Mouse (Mus musculus) kidney, postnatal 25 days (tissue): ENCODE results near the gene Usp2.
A peak's percentile ranks its signal among the peaks of the same experiment; 100 is the strongest.
"Not testable (repeated sequence)": the region's sequence is repeated elsewhere in the genome, so short reads cannot be mapped to it uniquely, and the experiment has no call there.

Experiments used
- DNase-seq, 2 experiments: peaks; one replicate each; pipeline ENCODE4 v3.0.0; 2021; ENCODE audit warnings: mixed read lengths in 2 of 2

Usp2 gene

DNA sequence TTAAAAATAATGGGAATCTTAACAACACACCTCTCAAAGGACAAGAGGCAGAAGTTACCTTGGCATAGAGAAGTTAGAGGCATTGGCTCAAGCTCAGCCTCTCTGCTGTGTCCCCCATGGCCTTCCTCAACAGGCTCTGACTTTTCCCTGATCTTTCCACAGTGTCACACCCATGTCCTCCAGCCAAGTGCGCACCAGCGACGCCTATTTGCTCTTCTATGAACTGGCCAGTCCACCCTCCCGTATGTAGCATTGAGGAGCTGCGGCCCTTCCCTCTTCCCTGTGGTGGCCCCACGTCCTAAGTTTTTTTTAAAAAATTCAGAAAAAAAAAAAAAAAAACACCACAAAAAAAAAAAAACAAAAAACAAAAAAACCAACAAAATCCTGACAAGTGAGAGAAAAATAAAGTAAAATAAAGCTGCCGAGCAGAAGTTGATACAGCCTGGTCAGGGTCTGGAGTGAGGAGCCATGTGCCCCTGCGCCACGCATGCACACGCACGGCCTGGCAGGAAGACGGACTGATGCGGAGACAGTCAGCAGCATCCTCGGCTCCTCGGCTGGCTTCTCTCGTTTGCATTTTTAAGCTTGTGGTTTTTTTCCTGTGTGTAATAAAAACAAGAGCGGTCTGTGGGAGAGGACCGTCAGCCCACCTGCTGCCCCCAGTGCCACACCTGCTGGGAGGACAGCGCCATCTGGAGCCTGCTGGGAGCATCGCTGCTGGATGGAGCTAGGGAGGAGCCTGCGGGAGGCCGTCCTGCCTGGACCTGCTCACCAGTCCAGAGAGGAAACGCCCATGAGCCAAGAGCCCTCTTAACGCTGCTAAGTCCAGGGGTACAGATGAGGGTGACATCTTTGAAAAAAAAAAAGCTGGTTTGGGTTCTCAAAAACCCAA is 27.0 kb downstream of the Usp2 start:
- DNase-seq: peak; percentile 83 to 89

DNA sequence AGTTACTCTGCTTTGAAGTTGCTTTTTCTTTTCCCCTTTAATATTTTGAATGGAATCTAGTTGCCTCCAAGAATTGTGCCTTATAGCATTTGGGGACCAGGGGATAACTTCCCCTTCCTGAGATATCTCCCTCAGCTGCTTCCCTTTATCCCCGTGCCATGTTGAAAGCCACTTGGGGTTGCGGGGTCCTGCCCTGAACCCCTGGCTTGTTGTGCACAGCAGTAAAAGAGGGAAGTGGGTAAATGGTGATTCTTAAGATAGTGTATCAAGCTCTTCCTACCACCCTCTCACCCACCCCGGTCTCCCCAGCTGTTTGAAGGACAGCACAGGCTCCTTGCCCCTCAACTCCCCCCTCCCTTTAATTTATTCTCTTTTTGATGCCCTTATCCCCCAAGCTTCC is 27.9 kb downstream of the Usp2 start:
- peak in 1 of 2 experiments; percentile 31 for DNase-seq

DNA sequence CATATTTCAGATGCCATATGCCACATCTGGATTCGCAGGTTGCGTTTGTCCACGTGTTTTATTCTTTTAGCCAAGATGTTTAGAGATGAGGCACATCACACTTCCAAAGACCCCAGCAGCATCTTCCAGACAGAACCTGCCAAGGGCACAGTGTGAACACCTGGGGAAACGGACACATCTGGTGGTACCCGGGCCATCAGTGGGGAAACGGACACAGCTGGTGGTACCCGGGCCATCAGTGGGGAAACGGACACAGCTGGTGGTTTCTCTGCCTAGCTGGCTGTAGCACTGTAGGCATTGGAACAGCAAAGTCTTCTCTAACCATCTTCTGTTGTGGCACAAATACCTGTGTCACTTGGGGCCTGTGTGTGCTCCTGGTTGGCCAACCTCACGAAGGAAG is 29.0 kb downstream of the Usp2 start:
- DNase-seq: peak in 1 of 2 experiments; percentile 56

DNA sequence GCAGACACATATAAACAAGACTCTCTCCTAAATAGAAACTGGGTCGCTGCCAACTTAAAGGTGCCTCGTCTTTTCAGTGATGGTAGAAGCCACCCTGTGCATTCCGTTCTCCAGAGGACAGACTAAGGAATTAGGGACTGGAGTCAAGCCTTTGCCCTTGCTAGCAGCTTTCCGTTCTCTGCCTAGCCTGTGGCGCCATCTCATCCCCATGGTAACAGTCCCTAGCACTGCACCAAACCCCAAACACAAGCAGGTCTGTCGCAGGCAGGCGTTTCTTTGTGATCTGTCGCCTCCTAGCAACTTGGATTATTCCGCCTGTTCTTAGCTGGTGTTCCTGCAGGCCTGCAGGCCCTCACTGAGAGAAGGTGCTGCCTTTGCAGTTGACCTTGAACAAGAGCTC is 29.7 kb downstream of the Usp2 start:
- peak in 1 of 2 experiments; percentile 82 for DNase-seq

DNA sequence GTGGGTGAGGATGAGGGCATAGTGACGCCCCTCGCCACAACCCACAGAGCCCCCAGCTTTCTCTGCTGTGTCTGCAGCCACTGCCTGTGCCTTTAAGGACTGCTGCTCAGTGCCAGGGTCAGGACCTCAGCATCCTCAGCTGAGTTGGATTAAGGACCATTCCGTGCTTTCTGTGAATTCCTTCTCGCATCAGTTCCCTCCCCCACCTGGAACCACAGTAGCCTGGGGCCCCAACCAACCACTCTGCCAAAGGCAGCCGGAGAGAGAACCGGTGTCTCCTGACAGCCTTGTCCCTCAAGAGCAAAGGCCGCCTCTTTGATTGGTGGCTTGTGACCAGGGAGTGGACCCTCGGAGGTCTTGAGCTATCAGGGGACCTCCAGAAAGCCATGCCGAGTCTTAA is 34.7 kb downstream of the Usp2 start, which contains the start of gene Mfrp:
Gene Mfrp, plus strand, starts transcription at position 240 of the 400 bp plus-strand sequence.
- DNase-seq: no peak

DNA sequence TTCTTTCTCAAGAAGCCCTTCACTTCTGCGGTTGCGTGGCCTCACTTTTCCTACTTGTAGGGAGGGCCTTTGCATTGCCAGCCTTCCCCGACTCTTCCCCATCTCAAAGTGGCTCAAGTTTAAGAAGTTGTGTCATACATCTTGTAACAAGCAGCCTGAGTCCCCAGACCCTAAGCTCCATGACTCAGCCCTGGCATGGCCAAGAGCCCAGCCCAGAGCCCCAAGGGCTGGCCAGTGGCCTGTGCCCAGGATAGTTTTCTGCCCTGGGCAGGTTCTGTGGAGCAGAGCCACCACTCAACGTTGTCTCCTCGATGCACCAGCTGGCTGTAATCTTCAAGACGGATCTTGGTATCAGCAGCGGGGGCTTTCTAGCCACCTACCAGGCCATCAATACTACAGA is 38.1 kb downstream of the Usp2 start:
- no peak for DNase-seq

DNA sequence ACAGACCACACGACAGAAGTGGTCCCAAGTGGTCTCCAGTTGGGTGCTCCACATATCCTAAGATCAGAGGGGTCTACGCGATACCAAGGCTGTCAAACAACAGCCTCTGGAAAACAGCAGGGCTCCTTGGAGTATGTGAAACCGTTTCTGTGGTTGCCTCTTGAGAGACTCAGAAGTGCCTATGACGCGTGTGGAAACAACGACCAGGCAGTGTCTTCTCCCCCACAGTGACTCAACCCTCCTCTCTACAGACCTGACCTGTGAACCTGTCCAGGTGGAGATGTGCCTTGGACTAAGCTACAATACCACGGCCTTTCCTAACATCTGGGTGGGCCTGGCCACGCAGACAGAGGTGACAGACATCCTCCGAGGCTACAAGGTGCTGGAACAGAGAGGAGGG is 39.0 kb downstream of the Usp2 start:
- DNase-seq: no peak

DNA sequence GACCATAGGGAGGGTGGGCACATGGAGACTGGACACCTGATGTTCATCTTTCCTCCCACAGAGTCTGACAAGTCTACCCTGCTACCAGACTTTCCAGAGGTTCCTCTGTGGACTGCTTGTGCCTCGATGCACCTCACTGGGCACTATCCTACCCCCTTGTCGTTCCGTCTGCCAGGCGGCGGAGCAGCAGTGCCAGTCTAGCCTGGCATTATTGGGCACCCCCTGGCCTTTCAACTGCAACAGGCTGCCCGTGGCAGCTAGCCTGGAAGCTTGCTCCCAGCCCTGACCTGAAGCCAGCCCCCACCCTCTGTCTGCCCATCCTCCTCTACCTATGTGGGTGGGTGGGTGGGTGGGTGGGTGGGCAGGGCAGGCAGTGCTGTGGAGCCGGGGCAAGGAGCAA is 39.4 kb downstream of the Usp2 start:
- no peak for DNase-seq

DNA sequence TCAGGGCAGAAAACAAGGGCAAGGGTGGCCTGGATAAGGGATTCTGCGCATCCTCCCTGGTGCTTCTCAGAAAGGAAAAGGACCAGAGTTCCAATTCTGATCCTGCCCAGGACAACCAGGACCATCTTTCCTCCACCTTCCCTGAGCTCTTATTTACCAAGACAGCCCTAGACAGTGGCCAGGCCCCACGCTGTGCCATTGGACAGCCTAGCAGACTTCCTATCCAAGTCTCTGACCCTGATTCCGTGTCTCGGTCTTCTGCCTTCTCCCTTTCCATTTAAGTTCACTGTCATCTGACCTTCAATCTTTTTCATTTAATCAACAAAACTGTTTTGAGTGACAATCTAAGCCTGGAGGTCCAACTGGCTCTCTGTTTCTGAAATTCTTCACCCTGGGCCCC is 39.8 kb downstream of the Usp2 start:
- DNase-seq: no peak

DNA sequence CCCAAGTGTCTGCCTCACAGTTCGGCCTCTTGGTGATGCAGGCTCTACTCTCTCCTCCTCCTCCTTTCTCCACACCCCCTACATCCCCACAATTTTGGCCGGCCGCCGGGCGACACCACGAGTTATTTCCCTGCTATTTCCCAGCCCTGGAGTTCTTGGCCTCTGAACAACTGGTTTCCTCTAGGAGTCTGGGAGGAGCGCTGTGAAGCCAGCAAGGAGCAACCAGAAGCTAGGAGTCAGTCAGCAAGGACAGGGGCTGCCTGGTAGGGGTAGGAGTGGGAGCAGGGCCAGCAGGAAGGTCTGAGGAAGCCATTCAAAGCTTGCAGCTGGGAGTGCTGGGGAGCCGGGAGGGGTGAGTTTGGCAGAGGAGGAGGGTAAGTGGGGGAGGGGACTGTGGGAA is 40.3 kb downstream of the Usp2 start, which contains the start of gene C1qtnf5:
Gene C1qtnf5, plus strand, starts transcription at position 136 of the 400 bp plus-strand sequence.
- peak; percentile 89 to 91 for DNase-seq

DNA sequence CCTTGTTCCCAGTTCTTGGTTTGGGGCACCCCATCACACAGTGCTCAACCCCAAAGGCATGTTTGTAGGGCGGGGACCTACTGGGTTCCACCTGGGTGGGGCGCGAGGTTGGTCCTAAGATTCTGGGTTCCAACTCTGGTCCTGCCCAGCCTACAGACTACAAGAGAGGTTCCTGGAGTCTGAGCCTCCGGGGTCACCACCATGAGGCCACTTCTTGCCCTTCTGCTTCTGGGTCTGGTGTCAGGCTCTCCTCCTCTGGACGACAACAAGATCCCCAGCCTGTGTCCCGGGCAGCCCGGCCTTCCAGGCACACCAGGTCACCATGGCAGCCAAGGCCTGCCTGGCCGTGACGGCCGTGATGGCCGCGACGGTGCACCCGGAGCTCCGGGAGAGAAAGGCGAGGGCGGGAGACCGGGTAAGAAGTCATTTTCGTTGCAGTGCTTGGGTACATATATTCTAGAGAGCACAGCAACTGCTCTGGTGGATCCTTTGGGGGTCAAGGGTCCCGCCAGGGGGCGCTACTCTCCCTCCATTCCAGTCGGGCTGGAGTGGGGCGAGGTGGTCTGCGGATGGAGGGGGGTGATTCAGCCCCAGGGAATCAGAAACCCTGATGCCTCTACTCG is 40.8 kb downstream of the Usp2 start:
- DNase-seq: peak; percentile 63 to 68

DNA sequence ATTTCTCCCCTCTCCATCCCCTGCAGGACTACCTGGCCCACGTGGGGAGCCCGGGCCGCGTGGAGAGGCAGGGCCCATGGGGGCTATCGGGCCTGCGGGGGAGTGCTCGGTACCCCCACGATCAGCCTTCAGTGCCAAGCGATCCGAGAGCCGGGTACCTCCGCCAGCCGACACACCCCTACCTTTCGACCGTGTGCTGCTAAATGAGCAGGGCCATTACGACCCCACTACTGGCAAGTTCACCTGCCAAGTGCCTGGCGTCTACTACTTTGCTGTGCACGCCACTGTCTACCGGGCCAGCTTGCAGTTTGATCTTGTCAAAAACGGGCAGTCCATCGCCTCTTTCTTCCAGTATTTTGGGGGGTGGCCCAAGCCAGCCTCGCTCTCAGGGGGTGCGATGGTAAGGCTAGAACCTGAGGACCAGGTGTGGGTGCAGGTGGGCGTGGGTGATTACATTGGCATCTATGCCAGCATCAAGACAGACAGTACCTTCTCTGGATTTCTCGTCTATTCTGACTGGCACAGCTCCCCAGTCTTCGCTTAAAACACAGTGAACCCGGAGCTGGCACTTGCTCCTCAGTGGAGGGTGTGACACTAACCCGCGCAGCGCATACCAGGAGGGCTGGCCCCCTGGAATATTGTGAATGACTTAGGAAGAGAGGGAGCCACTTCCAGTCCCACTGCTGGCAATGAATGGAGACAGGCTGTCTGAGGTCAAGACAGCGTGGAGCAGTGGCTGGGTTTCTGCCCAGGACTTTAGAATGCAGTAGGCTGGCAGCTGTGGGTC is 41.6 kb downstream of the Usp2 start:
- DNase-seq: no peak

DNA sequence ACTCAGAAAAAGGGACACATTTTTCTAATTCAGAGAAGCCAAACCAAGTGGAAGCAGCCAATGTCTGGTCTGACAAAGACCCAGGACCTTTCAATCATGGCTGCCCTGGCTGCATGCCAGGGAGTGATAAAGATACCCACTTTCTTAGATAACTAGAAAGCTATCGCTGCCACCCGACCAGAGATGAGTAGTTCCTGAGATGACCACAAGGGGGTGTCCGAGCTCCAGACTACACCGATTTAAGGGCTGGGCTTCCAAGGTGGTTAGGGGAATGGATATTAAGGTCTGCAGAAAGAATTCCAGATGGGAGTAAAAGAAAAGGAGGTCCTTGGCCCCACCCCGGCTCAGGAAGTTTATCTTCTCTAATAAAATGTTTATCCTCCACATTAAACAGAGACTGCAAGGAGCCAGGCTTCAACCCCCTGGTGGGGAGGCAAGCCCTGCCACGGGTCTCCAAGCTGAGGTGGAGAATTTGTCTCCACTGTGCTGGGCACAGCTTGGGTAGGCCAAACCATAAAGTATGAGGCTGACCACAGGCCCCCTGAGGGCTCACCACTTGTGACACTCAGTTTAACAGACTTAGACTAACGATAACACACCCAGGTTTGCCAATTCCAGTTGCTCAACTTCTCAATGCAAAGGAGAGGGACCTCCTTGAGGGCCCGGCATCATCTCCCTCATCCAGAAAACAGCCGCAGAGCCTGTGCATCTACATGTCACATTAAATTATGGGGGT is 42.7 kb downstream of the Usp2 start:
- DNase-seq: peak; percentile 82 to 88

DNA sequence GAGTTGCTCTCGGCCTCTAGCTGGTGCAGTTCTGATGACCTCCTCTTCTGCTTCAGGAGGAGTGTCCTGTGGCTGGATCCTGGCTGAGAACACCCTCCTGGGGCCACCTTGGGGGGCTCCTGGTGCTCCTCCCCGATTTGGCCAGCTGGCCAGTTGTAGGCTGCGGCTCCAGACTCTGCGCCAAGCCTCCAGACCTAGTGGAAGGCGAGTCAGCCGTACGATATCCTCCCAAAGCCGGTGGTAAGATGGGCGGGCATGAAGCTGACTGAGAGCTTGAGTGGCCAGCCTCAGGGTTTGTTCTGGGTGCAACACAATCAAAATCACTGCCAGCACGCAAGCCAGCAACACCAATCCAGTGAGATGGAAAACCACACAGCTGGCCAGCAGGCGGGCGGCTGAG is 45.1 kb downstream of the Usp2 start:
- not testable (repeated sequence) for DNase-seq

DNA sequence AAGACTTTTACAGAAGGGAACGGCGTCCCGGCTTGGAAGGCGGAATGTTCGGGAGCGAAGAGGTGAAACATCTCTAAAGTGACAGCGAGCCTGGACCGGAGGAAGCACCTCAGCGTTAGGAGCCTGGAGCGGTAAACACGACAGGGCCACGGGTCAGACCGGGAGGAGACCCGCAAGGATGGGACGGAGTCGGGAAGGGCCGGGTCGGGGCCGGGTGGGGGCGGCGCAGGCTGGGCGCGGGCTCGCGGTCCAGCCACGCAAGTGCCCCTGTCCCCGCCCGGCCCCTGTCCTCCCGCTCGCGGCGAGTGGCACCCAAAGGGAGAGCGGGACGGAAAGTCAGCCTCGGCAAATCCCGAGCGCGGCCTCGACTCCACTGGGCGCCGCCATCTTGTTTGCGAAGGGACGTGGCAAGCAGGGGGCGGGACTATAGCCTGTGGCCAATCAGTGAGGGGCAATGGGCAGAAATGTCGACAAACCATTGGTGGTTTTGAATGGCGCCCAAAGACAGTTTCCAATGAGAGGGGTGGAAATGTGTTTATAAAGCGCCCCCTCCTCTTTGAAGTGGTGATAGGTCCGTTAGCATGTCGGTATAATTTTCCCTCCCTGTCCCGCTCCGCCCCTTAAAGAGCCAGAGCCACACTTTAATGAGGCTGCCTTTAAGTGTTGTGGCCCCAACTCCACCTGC is 46.4 kb downstream of the Usp2 start, which contains the start of the genes Gm49380 and Rnf26:
Gene Gm49380, minus strand, starts transcription at position 396 of the 685 bp plus-strand sequence.
Gene Rnf26, minus strand, starts transcription at position 413 of the 685 bp plus-strand sequence.
- DNase-seq: peak; percentile 97

DNA sequence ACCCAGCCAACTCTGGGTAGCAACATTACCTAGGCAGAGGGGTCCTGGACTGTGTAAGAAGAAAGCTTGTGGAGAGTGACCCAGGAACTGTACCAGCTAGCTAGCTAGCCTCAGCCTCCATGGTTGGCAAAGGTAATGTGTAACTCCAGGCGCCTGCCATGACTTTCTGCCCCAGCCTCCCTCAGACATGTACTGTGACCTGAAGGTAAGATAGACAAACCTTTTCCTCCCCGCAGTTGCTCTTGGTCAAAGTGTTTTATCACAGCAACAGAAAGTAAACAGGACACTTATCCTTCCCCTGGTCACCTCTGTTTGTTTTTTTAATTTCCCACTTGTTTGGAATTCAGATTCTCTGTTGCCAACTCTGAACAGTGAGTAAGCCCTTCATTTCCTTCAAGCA is 47.6 kb downstream of the Usp2 start:
- DNase-seq: peak in 1 of 2 experiments; percentile 56

DNA sequence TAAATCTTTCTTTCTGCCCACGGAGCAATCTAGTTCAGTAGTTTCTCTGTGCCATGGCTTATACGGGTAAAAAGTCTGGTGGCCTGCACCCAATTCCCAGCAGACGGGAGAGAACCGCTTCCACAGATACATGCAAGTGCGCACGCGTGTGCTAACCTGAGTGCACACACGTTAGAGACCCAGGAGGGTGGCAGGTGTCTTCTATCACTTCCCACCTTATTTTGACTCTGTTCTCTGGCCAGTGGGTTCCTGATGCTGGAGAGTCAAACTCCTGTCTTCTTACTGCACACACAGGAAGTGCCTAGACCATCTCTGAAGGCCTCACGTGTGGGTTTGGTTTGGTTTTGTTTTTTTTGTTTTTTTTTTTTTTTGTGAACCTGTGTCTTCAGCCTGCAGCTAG is 48.8 kb downstream of the Usp2 start:
- DNase-seq: no peak

DNA sequence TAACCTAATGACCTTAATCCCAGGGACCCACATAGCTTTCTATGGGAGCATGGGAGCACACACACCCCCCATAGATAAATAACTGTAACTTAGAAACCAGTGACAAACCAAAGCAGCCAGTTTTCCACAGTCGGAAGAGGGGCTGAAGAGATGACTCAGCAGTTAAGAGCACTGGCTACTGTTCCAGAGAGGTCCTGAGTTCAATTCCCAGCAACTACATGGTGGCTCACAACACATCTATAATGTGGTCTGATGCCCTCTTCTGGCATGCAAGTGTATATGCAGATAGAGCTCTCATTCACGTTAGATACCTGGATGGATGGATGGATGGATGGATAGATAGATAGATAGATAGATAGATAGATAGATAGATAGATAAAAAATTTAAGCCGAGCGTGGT is 49.4 kb downstream of the Usp2 start:
- no peak for DNase-seq

DNA sequence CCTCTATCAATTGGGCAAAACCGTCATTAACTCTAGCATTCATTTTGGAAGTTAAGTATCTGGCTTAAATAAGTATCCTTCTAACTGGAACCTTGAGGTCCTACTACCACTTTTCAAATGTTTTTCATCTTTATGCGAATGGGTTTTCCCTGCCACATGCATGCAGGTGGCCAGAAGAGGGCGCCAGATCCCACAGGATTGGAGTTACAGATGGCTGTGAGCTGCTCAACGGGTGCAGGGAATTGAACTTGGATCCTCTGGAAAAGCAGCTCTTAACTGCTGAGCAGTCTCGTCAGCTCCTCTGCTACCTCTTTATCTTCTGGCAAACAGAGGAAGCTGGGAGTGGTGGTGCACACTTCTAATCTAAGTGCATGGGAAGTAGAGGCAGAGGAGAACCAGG is 52.2 kb downstream of the Usp2 start:
- DNase-seq: peak; percentile 54 to 71

DNA sequence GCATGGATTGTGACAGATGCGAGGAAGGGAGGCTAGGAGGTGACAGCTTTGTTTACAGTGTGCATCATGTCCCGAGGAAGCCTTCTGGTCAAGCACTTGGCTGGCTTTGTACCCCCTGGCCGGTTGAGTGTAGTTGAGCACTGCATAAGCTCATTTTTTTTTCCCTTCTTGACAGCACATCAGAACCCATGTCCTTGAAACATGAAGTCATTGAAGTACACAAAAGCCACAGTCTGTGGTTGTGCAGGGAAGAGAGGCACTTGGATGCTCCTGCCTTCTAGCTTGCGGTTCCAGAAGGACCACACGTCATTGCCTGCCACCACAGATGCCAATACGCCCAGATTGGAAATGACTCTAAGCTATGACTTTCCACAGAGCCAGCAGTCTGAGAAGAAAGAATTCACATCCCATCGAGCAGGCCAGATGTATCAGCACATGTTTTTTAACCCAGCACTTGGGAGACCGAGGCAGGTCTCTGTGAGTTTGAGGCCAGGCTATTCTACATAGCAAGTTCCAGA is 53.2 kb downstream of the Usp2 start:
- DNase-seq: no peak

DNA sequence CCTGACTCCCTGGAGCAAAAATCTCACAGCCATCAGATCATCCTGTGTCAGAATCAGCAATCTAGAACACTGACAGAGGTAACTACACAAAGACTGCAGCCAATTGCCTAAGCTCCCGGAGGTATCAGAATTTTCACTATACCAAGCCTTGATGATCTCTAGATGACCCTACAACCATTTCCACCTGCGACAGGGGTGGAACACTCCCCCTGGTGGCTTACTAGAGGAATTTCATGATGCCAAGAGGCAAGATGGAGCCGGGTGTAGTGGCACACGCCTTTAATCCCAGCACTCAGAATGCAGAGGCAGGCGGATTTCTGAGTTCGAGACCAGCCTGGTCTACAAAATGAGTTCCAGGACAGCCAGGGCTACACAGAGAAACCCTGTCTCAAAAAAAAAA is 57.5 kb downstream of the Usp2 start:
- peak in 1 of 2 experiments; percentile 41 for DNase-seq
